Mouse (Mus musculus) cerebellum, adult 2 months (tissue): ENCODE data around the gene Acpp.

Source experiments
- CTCF ChIP-seq: fragments of 200-500 bp; IDR thresholded peaks from 2 replicates; pipeline ENCODE4 v1.5.1; 2011; ENCODE audit warnings: low read depth, mild to moderate bottlenecking, control low read depth, low read length, moderate library complexity, borderline replicate concordance; ENCODE audit not compliant: insufficient read depth
- POLR2A ChIP-seq: fragments of 200-500 bp; IDR thresholded peaks from 2 replicates; pipeline ENCODE4 v1.6.1; 2011; ENCODE audit warnings: low read length, control low read depth, borderline replicate concordance; ENCODE audit not compliant: insufficient read depth

DNA sequence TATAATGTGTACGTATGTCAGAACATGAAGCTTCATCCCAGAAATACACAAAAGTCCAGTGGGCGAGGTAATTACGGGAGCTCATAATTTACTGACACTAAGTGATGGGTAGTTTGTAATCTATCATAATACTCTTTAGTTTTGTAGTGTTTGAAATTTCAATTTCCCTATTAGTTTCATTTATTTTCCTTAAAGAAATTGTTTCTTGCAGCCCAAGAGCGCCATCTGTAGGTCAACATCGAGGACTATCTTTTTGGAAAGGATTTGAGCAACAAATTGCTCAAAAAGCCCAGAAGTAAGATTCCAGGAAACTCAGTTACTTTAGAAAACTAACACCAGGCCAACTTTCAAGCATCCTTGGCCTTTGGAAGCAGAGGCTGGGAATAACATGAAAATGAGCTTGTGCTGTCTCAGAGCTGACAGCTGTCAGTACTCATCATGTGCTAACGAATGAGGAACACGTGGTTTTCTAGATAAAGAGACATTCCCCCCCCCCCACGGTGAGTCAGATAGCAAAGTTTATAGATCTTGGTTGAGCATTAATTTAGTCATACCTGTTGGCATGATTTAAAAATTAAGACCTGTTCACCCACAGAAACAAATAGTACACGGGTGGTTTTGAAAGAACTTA lies 42.1 kb upstream of the Acpp start:
- TF ChIP-seq CTCF (no peak; the same call in 1 of the 2 replicates), POLR2A (no peak)
